Mouse (Mus musculus): ENCODE measurements at regions not wholly inside any gene's neighbourhood (a gene's known extent, or its start where the extent isn't known, plus 50 kb on each side); places are given as distances from the start of the nearest gene placed in this dataset.

GRCm38 (mm10) chr11:71670111-71671050 is 79.3 kb upstream of the Wscd1 start:
- no peak for TF ChIP-seq CTCF (IDR thresholded peaks at IDR 0.05; ENCODE audit: low read depth, low read length)
- TF ChIP-seq POLR2A (IDR thresholded peaks at IDR 0.05; ENCODE audit: borderline replicate concordance, low read depth, low read length): no peak
